Mouse (Mus musculus) left cerebral cortex, postnatal 4 days (tissue): ENCODE measurements around the gene Olfr671. TPM values are rescaled to one million over a fixed set of nuclear protein-coding genes. Genes with fewer than 3 reads are reported as not detected.
"Not testable (repeated sequence)": the region's sequence is repeated elsewhere in the genome, so short reads cannot be mapped to it uniquely, and the experiment has no call there.

Source experiments
- DNase-seq: peaks from one replicate; pipeline ENCODE4 v3.0.0-alpha.2; 2022
- intact Hi-C: fragments of 180-260 bp; cut with DNase I; formaldehyde crosslinking; loops from one replicate; pipeline ENCODE4 v1.15.1; 2025
- total RNA-seq, 2 experiments: library from RNA; stranded (reverse); gene quantifications; 2 replicates each; pipeline ENCODE4 v1.2.3; 2021

Gene Olfr671
- not detected for total RNA-seq

GRCm38 (mm10) chr7:104979026-104979425 lies at the start of gene Olfr671:
Gene Olfr671, minus strand, starts transcription at chr7:104979126.
- intact Hi-C loops: no loop called here
- no peak for DNase-seq

GRCm38 (mm10) chr7:105028360-105028759 lies 49.4 kb upstream of the Olfr671 start, which contains the start of gene Olfr675:
Gene Olfr675, minus strand, starts transcription at chr7:105028460.
- no peak for DNase-seq

GRCm38 (mm10) chr7:105022530-105022929 lies 43.6 kb upstream of the Olfr671 start:
- intact Hi-C loops: no loop called here
- DNase-seq: no peak

More at GRCm38 (mm10) chr7:105028360-105028759, 49.4 kb upstream of the Olfr671 start, which contains the start of gene Olfr675:
- intact Hi-C loops: no loop called here

GRCm38 (mm10) chr7:105001929-105002328 lies 23.0 kb upstream of the Olfr671 start, which contains the start of gene Olfr672:
Gene Olfr672, minus strand, starts transcription at chr7:105002029.
- no peak for DNase-seq
- intact Hi-C loops: no loop called here

GRCm38 (mm10) chr7:104972507-104972906 lies 6.4 kb downstream of the Olfr671 start:
- intact Hi-C loops, DNase-seq: not testable (repeated sequence)

GRCm38 (mm10) chr7:104962520-104962919 lies 16.4 kb downstream of the Olfr671 start, which contains the start of gene Olfr670:
Gene Olfr670, minus strand, starts transcription at chr7:104962620.
- intact Hi-C loops: no loop called here
- DNase-seq: no peak

- intact Hi-C loops, DNase-seq: not testable (repeated sequence)
Measured at GRCm38 (mm10) chr7:104950234-104950633, 28.7 kb downstream of the Olfr671 start.

GRCm38 (mm10) chr7:104933940-104934339 lies 45.0 kb downstream of the Olfr671 start, which contains the start of gene Olfr669:
Gene Olfr669, plus strand, starts transcription at chr7:104934240.
- no peak for DNase-seq
- intact Hi-C loops: no loop called here

- DNase-seq: no peak
- intact Hi-C loops: no loop called here
Measured at GRCm38 (mm10) chr7:104927957-104928356, 51.0 kb downstream of the Olfr671 start, which contains the start of gene Olfr668. Gene Olfr668, minus strand, starts transcription at chr7:104928057.

Other genes with a start within 250 kb of the Olfr671 start
- gene Usp17le, start 201.7 kb downstream of the Olfr671 start, total RNA-seq: not detected
- gene Usp17lb, start 136.5 kb downstream of the Olfr671 start, total RNA-seq: not detected
- gene Usp17la, start 122.1 kb downstream of the Olfr671 start, total RNA-seq: not detected
- gene Olfr665, start 101.1 kb downstream of the Olfr671 start, total RNA-seq: not detected
- gene Olfr666, start 83.2 kb downstream of the Olfr671 start, total RNA-seq: not detected
- gene Olfr667, start 57.6 kb downstream of the Olfr671 start, total RNA-seq: not detected
- gene Olfr668, start 51.1 kb downstream of the Olfr671 start, total RNA-seq: not detected
- not detected for gene Olfr669, start 44.9 kb downstream of the Olfr671 start, total RNA-seq
- gene Olfr670, start 16.5 kb downstream of the Olfr671 start, total RNA-seq: not detected
- gene Olfr672, start 22.9 kb upstream of the Olfr671 start, total RNA-seq: not detected
- not detected for gene Olfr675, start 49.3 kb upstream of the Olfr671 start, total RNA-seq
- gene Olfr676, start 53.6 kb upstream of the Olfr671 start, total RNA-seq: not detected
- not detected for gene Olfr677, start 72.2 kb upstream of the Olfr671 start, total RNA-seq
- gene Olfr678, start 85.3 kb upstream of the Olfr671 start, total RNA-seq: not detected
- gene Olfr679, start 102.1 kb upstream of the Olfr671 start, total RNA-seq: not detected
- gene Olfr680-ps1, start 113.7 kb upstream of the Olfr671 start, total RNA-seq: not detected
- not detected for gene Olfr681, start 137.7 kb upstream of the Olfr671 start, total RNA-seq
- gene Olfr683, start 167.9 kb upstream of the Olfr671 start, total RNA-seq: not detected
- not detected for gene Olfr684, start 184.5 kb upstream of the Olfr671 start, total RNA-seq
- gene Olfr685, start 206.9 kb upstream of the Olfr671 start, total RNA-seq: not detected
- gene Olfr686, start 228.4 kb upstream of the Olfr671 start, total RNA-seq: not detected